Mouse (Mus musculus) kidney, adult 8-10 months (tissue): ENCODE data around the gene Ccpg1os.

Experiments
- DNase-seq, 2 experiments: peaks; one replicate each; pipeline ENCODE4 v3.0.0; 2022

Ccpg1os gene

DNA sequence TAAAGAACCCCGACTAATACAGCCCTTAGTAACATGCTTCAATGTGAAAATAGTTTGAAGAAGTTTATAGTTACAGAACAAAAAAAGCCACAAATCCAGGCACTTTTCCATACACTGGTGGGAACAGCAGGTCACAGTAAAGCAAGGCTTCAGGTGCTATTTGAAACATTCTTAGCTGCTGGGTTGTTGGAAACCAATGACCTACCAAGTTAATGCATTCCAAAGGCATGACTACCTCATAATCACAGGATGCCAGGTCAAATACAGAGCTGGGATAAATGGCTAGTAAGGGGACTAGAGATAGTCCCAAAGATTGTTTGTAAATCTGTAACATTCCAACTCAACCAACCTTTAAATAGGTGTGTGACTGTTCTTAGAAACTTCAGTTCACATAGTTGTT, 9.9 kb downstream of the Ccpg1os start:
- no peak for DNase-seq

DNA sequence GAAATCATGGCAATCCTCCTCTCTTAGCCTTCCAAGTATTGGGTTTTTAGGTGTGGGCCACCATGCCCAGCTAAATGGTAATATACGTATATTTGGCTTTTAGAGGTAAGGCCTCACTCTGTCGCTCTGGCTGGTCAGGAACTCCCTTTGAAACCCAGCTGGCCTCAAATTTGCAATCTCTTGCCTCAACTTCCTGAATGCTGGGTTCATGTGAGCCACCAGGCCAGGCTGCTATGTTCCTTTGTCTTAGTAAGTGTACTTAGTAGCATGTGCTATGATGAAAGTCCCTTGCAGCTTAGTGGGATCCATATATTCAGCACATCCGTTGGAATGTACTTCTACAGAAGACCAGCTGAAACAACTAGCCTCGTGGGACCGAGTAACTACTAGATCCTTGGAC, 10.4 kb downstream of the Ccpg1os start:
- no peak for DNase-seq

DNA sequence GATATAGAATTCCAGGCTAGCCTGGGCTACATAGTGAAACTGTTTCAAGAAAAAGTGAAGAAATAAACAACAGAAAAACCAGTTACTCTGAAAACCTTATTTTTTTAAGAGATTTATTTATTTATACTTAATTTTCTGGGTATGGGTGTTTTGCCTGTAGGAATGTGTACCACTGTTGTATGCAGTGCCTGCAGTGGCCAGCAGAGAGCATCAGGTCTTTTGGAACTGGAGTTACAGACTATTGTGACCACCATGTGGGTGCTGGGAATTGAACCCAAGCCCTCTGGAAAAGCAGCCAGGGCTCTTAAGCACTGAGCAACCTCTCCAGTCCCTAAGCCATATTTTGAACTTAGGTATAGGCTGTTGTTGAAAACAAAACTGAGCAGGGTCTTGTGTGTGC, 12.2 kb downstream of the Ccpg1os start:
- no peak for DNase-seq

DNA sequence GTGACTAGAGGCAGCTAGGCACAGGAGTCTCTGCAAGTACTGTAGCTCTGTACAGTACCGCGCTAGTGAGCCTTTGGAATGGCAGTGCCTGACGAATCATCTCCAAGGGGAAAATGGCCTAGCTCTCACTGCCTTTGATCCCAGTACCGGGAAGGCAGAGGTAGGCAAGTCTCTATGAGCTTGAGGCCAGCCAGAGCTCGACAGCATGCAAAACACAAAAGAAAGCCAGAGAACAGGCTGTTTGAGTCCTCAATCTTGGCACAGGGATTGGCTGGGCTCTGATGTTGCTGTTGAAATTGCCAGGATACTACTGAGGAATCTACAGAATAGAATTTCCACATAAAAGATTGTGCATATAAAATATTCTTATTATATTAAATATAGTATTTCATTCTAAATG, 12.7 kb downstream of the Ccpg1os start:
- no peak for DNase-seq

DNA sequence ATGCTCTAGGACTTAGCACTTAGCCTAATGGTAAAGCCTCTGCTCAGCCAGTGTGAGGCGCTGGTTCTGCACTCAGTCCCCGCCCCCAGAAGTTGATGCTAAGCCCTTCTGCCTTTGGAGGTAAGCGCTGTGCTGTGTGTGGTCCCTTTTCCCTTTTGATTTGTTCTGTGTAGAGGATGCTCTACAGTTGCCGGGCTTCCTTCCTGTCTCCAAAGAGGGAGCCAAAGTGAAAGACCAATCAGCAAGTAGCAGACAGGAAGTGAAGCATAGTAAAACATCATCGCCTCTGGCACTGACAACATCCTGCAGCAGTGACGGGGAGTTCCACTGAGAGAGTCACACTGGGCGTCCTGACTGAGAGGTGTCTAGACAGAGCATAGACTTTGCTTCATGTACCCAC, 15.3 kb downstream of the Ccpg1os start:
- no peak for DNase-seq

DNA sequence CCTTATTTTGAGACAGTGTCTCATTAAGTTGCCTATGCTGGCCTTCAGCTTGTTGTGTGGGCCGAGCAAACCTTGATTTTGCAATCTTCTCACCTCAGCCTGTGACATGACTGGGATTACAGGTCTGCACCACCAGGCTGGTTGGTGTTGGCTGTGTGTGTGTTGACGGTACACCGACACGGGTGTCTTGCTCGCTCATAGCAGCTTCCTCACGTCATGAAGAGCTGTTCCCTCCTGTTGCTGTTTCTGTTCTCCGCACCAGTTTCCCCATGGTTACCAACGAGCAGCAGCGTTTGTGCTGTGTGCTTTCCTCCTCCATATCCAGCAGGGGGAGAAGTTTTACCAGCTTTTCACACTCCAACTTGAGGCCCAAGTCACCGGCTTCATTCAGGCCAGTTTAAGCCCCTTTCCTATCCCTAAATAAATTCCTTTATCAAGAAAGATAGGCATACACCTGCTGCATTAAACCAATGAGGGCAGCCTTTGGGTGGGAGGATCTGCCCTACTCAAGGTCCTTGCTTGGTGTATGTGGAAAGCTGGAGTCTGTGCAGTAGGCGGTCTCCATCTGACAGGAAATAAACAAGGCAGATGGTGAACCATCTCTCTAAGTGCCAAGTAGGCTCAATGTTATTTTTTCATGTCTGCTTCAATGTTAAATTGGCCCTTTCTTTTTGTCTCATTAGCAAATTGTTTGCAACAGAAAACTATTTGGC, 16.7 kb downstream of the Ccpg1os start:
- DNase-seq = peak in 1 of 2 experiments; percentile 41

DNA sequence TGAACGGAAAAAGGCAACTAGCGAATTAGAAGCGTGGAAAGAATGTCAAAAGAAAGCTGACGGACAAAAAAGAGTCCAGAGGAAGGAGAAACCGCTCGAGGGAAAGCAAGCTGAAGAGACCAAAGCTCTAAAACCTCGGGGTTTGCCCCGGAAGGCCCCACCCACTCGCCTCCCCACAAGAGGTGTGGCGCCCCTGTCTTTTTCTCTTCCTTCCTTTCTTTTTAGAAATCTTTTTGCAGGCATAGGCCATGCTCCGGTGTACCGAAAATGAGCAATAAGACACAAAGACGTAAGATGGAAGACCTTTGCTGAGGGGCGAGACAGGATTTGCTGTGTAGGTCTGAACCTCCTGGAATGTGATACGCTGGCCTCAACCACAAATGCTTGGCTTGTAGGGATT, 23.2 kb downstream of the Ccpg1os start:
- no peak for DNase-seq

DNA sequence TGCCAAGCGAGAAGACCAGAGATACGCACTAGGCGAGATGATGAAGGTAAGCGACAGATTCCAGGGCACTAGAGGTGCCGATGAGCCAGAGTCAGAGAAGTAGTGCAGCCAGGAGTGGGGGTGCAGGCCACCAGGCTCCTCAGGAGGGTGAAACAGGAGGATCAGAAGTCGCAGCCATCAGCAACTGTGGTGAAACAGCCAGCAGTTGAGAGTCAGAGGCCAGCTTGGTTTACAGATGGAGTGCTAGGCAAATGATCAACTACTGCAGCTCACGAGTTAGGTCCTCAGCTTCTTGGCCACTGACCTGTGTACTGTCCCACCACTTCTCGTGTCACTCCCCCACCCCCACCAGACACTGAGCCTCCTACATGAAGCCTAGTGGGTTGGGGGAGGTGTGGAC, 23.8 kb downstream of the Ccpg1os start:
- DNase-seq = peak; percentile 31 to 39

DNA sequence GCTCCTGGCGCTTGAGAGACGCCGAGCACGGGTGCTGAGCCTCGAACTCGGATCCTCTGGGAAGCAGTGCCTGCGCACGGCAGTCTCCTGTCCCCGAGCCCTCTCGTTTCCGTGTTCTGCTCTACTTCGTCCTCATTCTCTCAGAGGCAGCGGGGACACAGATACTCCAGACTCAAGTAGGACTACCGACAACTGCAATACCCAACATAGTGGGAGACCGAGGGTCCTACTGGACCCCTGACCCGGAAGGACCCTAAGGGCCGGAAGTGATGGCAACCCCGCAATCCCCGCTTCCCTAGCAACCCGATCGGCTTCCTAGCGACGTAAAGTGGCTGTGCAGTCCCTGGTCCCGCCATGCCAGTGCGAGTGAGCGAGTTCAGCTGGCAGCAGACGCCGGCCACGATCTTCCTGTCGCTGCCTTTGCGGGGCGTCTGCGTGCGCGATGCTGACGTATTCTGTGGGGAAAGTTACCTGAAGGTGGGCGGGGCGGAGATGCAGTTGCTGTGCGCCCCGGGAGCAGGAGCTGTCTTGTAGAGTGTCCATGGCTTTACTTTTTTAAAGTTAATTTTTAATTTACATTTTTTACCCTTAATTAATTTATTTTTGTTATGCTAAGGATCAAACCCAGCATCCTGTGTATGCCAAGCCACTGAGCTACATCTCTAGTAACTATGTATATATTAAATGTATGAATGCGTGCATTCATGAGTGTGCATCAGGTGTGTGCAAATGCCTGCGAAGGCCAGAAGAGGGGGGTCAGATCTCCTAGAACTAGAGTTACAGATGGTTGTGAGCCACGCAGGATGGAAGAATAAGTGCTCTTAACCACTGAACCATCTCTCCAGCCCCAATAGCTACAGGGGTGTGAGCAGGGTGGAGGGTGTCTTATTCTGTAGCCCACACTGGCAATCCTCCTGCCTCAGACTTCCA, 26.4 kb downstream of the Ccpg1os start, which contains the start of the genes Dyx1c1 and Gm44503:
TSS of gene Dyx1c1 (plus strand) at position 265 of the 930 bp plus-strand sequence.
TSS of gene Gm44503 (plus strand) at position 332 of the 930 bp plus-strand sequence.
- DNase-seq = peak; percentile 70 to 71

DNA sequence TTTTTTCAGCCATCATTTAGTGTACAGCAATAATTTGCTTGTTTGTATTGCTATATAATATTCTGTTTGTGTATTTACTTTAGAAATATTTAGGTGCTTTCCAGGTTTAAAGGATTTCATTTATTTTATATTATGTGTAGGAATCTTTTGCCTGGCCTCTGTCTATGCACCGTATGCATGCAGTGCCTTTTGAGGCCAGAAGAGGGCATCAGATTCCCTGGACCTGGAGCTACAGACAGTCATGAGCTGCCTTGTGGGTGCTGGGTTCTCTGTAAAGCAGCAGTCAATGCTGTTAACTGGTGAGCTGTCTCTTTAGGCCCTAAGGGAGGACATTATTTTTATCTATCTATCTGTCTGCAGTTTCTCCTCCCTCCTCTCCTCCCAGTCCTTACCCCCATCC, 29.6 kb downstream of the Ccpg1os start:
- DNase-seq = peak in 1 of 2 experiments; percentile 50

DNA sequence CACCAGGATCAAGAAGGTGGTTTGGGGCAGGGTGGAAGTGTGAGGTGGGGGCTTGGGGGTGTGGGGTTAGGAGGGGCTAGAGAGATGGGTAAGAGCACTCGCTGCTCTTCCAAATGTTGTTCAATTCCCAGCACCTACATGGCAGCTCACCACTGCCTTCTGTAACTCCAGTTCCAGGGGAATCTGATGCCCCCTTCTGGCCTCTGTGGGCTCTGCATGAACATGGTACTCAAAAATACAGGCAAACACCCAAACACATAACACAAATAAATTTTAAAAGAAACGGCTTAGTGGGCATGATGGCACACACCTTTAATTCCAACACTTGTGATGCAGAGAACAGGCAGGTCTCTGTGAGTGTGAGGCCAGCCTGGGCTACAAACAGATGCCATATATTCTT, 30.4 kb downstream of the Ccpg1os start:
- DNase-seq = no peak

DNA sequence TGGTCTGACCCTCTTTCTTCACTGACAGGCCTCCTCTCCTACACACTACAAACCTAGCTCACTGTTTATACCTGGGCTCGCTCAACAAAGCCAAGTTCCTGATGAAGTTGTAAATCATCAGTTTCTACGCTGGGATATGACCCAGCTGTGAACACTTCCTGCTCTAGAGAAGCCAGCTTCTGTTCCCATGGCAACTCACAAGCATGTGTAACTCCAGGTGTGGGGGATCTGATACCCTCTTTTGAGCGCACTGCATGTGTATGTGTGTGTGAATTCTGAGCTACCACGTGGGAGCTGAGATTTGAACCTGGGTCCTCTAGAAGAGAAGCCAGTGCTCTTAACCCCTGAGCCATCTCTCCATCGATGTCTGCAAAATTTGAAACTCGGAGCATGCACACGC, 35.6 kb downstream of the Ccpg1os start:
- DNase-seq = no peak

DNA sequence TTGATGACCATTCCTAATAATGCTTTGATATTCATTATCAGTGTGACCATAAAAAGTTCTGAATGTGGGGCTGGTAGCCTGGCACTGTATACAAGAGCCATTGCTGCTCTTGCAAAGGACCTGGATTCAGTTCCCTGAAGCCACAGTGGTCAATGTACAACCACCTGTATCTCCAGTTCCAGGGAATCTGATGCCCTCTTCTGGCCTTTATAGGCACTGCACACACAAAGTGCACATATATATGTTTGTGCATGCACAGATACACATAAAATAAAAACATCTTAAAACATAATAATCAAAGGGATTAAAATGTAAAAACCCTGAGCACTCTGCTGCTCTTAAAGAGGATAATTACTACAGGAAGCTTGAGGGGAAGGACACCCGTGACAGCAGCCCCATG, 38.2 kb downstream of the Ccpg1os start:
- DNase-seq = no peak

DNA sequence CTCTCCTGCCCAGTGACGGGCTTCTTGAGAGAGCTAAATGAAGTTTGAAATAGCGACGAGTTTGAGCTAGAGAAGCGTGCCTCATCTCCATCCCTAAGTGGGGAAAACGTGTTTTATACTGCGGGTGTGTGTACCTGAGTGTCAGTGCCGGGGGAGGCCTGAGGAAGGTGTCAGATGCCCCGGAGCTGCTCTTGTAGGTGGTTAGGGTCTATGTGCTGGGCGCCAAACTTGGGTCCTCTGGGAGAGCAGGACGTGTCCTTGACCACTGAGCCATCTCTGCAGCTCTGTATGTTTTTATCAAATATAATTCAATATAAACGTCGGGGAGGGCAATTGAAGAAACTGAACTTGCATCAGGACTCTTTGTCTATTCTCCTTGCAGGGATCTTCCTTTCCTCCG, 40.9 kb downstream of the Ccpg1os start:
- no peak for DNase-seq

DNA sequence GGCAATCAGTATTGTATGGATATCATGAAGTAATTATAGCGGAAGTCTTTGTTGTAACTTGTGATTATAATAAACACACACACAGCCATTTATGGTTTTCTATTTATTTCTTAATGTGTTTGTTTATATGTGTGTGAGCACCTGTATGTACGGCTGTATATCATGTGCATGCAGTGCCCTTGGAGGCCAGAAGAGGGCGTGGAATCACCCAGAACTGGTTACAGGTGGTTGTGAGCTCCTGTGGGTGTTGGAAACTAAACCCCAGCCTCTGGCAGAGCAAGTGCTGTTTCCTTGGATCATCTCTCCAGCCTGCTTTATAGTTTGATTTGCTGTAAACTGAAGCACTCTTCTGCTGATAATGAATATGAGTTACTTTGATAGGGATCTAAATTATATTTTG, 41.8 kb downstream of the Ccpg1os start:
- DNase-seq = no peak

DNA sequence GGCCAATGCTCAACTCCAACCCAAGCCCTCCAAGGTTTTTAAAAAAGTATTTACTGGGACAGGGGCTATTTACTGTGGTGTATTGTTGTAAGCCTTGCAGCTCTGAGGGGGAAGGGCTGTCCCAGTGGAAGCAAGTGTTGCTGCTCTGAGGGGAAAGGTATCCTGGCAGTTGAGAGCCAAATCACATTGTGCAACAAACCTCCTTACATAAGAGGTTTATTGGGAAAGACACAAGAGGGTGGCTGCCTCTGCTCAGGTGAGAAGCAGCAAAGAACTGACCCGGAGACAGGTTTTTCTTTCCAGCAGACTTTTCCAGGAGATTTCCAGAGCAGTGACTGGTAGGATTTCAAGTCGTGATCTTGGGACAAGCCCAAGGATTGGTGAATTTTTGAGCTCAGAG, 48.9 kb downstream of the Ccpg1os start:
- DNase-seq = no peak

DNA sequence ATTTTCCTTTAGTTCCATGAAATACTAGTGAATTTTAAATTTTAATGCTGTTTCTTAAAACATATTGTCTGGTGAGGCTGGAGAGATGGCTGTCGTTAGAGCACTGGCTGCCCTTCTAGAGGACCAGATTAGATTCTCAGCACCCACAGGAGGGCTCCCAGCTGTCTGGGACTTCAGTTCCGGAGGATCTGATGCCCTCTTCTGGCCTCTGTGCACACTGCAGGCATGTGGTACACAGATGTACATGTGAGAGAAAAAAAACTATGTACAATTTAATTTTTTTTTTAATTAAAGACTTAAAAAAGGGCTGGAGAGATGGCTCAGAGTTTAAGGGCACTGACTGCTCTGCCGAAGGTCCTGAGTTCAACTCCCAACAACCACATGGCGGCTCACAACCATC, 49.9 kb downstream of the Ccpg1os start:
- DNase-seq = no peak

DNA sequence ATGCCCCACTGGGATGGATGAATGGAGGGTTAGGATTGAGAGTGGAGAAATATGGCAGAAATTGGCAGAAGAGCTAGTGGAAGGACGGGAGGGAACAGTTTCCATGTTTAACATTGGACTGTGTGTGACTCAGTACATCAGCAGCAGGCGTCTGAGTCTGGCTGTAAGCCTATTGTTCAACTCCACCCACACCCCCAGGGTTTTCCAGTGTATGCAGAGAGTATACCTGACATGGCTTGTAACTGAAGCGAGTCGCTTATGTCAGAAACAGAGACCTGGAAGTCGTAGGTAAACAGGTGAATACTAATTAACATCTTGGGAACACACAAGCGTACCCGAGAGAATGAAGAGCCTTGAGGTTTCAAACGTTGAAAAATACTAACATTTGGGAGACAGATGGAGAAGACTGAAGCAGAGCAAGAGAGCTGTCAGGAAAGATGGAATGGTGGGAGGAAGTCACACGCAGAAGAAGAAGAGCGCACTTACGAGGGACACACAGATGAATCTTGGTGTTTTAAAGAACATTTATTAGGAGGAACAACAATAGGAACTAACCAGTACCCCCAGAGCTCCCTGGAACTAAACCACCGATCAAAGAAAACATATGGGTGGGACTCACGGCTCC, 53.9 kb downstream of the Ccpg1os start:
- no peak for DNase-seq
